Mouse (Mus musculus): Measurements from ENCODE around the gene Bik. TPM values are rescaled to one million over a fixed set of nuclear protein-coding genes. Genes with fewer than 3 reads are reported as not detected.

Bik gene
- polyA plus RNA-seq, 1 experiment from 2014 or later = 2.2 TPM

- Histone ChIP-seq H3K4me3 (ENCODE audit: low read depth, low read length) (peak overlapping the region; percentile 61), H3K27ac (ENCODE audit: low read depth, low read length) (peak overlapping the region; percentile 89), H3K4me1 (ENCODE audit: control insufficient read depth, insufficient read depth, low read length) (peaks cover 9% of the 10 kb centered on the region), H3K36me3 (ENCODE audit: control insufficient read depth, insufficient read depth, low read length) (peaks cover 2% of the 10 kb centered on the region; the same call in 1 of the 2 replicates), H3K27me3 (replicated peaks; ENCODE audit: control insufficient read depth, insufficient read depth, low read length) (no peaks in the 10 kb centered on the region), H3K9ac (ENCODE audit: low read length) (peak overlapping the region; percentile 75), H3K4me2 (ENCODE audit: low read length) (peak overlapping the region; percentile 67), H3K9me3 (replicated peaks; ENCODE audit: control insufficient read depth, low read length) (no peaks in the 10 kb centered on the region)
- peak; percentile 83 for ATAC-seq
- DNase-seq (ENCODE audit: low spot score) = peak; percentile 54
- 26% methylated on average over 17 of the region's 17 CpGs for WGBS
Measured at GRCm38 (mm10) chr15:83509950-83510804, 16.5 kb upstream of the Bik start.

- Histone ChIP-seq H3K27ac (ENCODE audit: low read depth, low read length) (peak within 1 kb of the TSS; percentile 89), H3K9ac (ENCODE audit: low read length) (peak within 1 kb of the TSS; percentile 75), H3K4me2 (ENCODE audit: low read length) (peak within 1 kb of the TSS; percentile 67), H3K27me3 (replicated peaks; ENCODE audit: control insufficient read depth, insufficient read depth, low read length) (no peaks in the 10 kb centered on the region), H3K4me3 (ENCODE audit: low read depth, low read length) (peak within 1 kb of the TSS; percentile 61), H3K36me3 (ENCODE audit: control insufficient read depth, insufficient read depth, low read length) (no peaks in the 10 kb centered on the region), H3K4me1 (ENCODE audit: control insufficient read depth, insufficient read depth, low read length) (peaks cover 9% of the 10 kb centered on the region), H3K9me3 (replicated peaks; ENCODE audit: control insufficient read depth, low read length) (no peaks in the 10 kb centered on the region)
- ATAC-seq (peak; percentile 98), DNase-seq (ENCODE audit: low spot score) (peak; percentile 97)
- 12% methylated on average over 41 of the region's 41 CpGs for WGBS
Measured at GRCm38 (mm10) chr15:83510805-83511405, 15.8 kb upstream of the Bik start, which contains the start of gene Ttll1. Gene Ttll1 (minus strand): TSS chr15:83510893.

GRCm38 (mm10) chr15:83512489-83513281, 14.0 kb upstream of the Bik start:
- H3K4me2 ChIP-seq (ENCODE audit: low read length) = no peak overlapping the region
- H3K4me1 ChIP-seq (ENCODE audit: control insufficient read depth, insufficient read depth, low read length) = peaks cover 9% of the 10 kb centered on the region
- WGBS = 74% methylated on average over 13 of the region's 13 CpGs
- ATAC-seq (no peak), DNase-seq (ENCODE audit: low spot score) (no peak)
- no peaks in the 10 kb centered on the region for H3K27me3 ChIP-seq (replicated peaks; ENCODE audit: control insufficient read depth, insufficient read depth, low read length)
- H3K9me3 ChIP-seq (replicated peaks; ENCODE audit: control insufficient read depth, low read length) = no peaks in the 10 kb centered on the region
- H3K9ac ChIP-seq (ENCODE audit: low read length) = no peak overlapping the region
- H3K4me3 ChIP-seq (ENCODE audit: low read depth, low read length) = no peak overlapping the region
- no peak overlapping the region for H3K27ac ChIP-seq (ENCODE audit: low read depth, low read length)
- no peaks in the 10 kb centered on the region for H3K36me3 ChIP-seq (ENCODE audit: control insufficient read depth, insufficient read depth, low read length)

- DNase-seq (ENCODE audit: low spot score) (no peak), ATAC-seq (no peak)
- Histone ChIP-seq H3K9me3 (replicated peaks; ENCODE audit: control insufficient read depth, low read length) (no peaks in the 10 kb centered on the region), H3K4me2 (ENCODE audit: low read length) (no peak overlapping the region), H3K9ac (ENCODE audit: low read length) (no peak overlapping the region), H3K4me1 (ENCODE audit: control insufficient read depth, insufficient read depth, low read length) (no peaks in the 10 kb centered on the region), H3K27me3 (replicated peaks; ENCODE audit: control insufficient read depth, insufficient read depth, low read length) (no peaks in the 10 kb centered on the region), H3K4me3 (ENCODE audit: low read depth, low read length) (no peak overlapping the region), H3K27ac (ENCODE audit: low read depth, low read length) (no peak overlapping the region), H3K36me3 (ENCODE audit: control insufficient read depth, insufficient read depth, low read length) (no peaks in the 10 kb centered on the region)
- WGBS = 50% methylated on average over 5 of the region's 5 CpGs
Measured at GRCm38 (mm10) chr15:83515018-83515417, 11.6 kb upstream of the Bik start.

GRCm38 (mm10) chr15:83518215-83519048, 8.2 kb upstream of the Bik start:
- H3K27me3 ChIP-seq (replicated peaks; ENCODE audit: control insufficient read depth, insufficient read depth, low read length) = no peaks in the 10 kb centered on the region
- peak; percentile 89 for DNase-seq (ENCODE audit: low spot score)
- H3K4me1 ChIP-seq (ENCODE audit: control insufficient read depth, insufficient read depth, low read length) = no peaks in the 10 kb centered on the region
- 32% methylated on average over 20 of the region's 20 CpGs for WGBS
- H3K36me3 ChIP-seq (ENCODE audit: control insufficient read depth, insufficient read depth, low read length) = no peaks in the 10 kb centered on the region
- no peak overlapping the region for H3K27ac ChIP-seq (ENCODE audit: low read depth, low read length)
- H3K4me2 ChIP-seq (ENCODE audit: low read length) = no peak overlapping the region
- no peak overlapping the region for H3K9ac ChIP-seq (ENCODE audit: low read length)
- no peaks in the 10 kb centered on the region for H3K9me3 ChIP-seq (replicated peaks; ENCODE audit: control insufficient read depth, low read length)
- H3K4me3 ChIP-seq (ENCODE audit: low read depth, low read length) = no peak overlapping the region
- ATAC-seq = peak; percentile 68

- WGBS = 82% methylated on average over 6 of the region's 6 CpGs
- Histone ChIP-seq H3K9me3 (replicated peaks; ENCODE audit: control insufficient read depth, low read length) (no peaks in the 10 kb centered on the region), H3K27me3 (replicated peaks; ENCODE audit: control insufficient read depth, insufficient read depth, low read length) (no peaks in the 10 kb centered on the region; the same call in 1 of the 2 replicates), H3K4me2 (ENCODE audit: low read length) (no peak overlapping the region), H3K9ac (ENCODE audit: low read length) (no peak overlapping the region), H3K4me3 (ENCODE audit: low read depth, low read length) (no peak overlapping the region), H3K36me3 (ENCODE audit: control insufficient read depth, insufficient read depth, low read length) (no peaks in the 10 kb centered on the region), H3K4me1 (ENCODE audit: control insufficient read depth, insufficient read depth, low read length) (no peaks in the 10 kb centered on the region), H3K27ac (ENCODE audit: low read depth, low read length) (no peak overlapping the region)
- DNase-seq (ENCODE audit: low spot score) = no peak
- ATAC-seq = no peak
Measured at GRCm38 (mm10) chr15:83520861-83521382, 5.7 kb upstream of the Bik start.

GRCm38 (mm10) chr15:83523196-83523595, 3.5 kb upstream of the Bik start:
- Histone ChIP-seq H3K27ac (ENCODE audit: low read depth, low read length) (no peak overlapping the region), H3K4me2 (ENCODE audit: low read length) (no peak overlapping the region), H3K36me3 (ENCODE audit: control insufficient read depth, insufficient read depth, low read length) (no peaks in the 10 kb centered on the region), H3K4me3 (ENCODE audit: low read depth, low read length) (no peak overlapping the region), H3K9me3 (replicated peaks; ENCODE audit: control insufficient read depth, low read length) (no peaks in the 10 kb centered on the region), H3K27me3 (replicated peaks; ENCODE audit: control insufficient read depth, insufficient read depth, low read length) (peaks cover 18% of the 10 kb centered on the region; the same call in 1 of the 2 replicates), H3K4me1 (ENCODE audit: control insufficient read depth, insufficient read depth, low read length) (peaks cover 6% of the 10 kb centered on the region; the same call in 1 of the 2 replicates), H3K9ac (ENCODE audit: low read length) (no peak overlapping the region)
- no peak for DNase-seq (ENCODE audit: low spot score)
- no peak for ATAC-seq
- WGBS = 28% methylated on average over 7 of the region's 7 CpGs

Data from forebrain, embryonic 14.5 days (tissue).